Mouse (Mus musculus) lung, embryonic 16.5 days (tissue): ENCODE results near the gene C1qbp. TPM values are rescaled to one million over a fixed set of nuclear protein-coding genes. Genes with fewer than 3 reads are reported as not detected.
A peak's percentile ranks its signal among the peaks of the same experiment; 100 is the strongest.

Experiments used
- ATAC-seq: fragments of 200-750 bp; cut with Nextera tagmentation; 2 replicates; pipeline ENCODE4 v1.8.0; 2017; ENCODE audit warnings: low read depth, mild to moderate bottlenecking, moderate library complexity
- H3K27ac ChIP-seq: fragments of 300-500 bp; sonication (generic); 2 replicates; pipeline ENCODE4 v1.5.1; 2014; ENCODE audit warnings: mild to moderate bottlenecking, control low read depth, low read length
- H3K27me3 ChIP-seq: fragments of 300-500 bp; sonication (generic); 2 replicates; pipeline ENCODE4 v1.6.1; 2014; ENCODE audit warnings: low read depth, low read length, mixed read lengths; ENCODE audit not compliant: control insufficient read depth, insufficient read depth
- H3K36me3 ChIP-seq: fragments of 300-500 bp; sonication (generic); 2 replicates; pipeline ENCODE4 v1.6.1; 2014; ENCODE audit warnings: low read length; ENCODE audit not compliant: control insufficient read depth, insufficient read depth
- H3K4me1 ChIP-seq: fragments of 300-500 bp; sonication (generic); replicated peaks from 2 replicates; pipeline ENCODE4 v1.6.1; 2014; ENCODE audit warnings: low read length, mixed read lengths; ENCODE audit not compliant: control insufficient read depth, insufficient read depth
- H3K4me2 ChIP-seq: fragments of 300-500 bp; sonication (generic); 2 replicates; pipeline ENCODE4 v1.6.1; 2014; ENCODE audit warnings: low read depth, low read length, control low read depth
- H3K4me3 ChIP-seq: fragments of 300-500 bp; sonication (generic); 2 replicates; pipeline ENCODE4 v1.5.1; 2014; ENCODE audit warnings: mild to moderate bottlenecking, low read length, control low read depth
- H3K9ac ChIP-seq: fragments of 300-500 bp; sonication (generic); 2 replicates; pipeline ENCODE4 v1.6.1; 2014; ENCODE audit warnings: low read length, control low read depth
- H3K9me3 ChIP-seq: fragments of 300-500 bp; sonication (generic); 2 replicates; pipeline ENCODE4 v1.6.1; 2016; ENCODE audit warnings: low read length; ENCODE audit not compliant: control insufficient read depth
- WGBS: fragments of 180-500 bp; shearing (Covaris S2); extraction: QIAGEN DNeasy Blood & Tissue Kit; methylation state at CpG from one replicate; pipeline ENCODE4 v1.1.7; 2014; 5-methylcytosine and 5-hydroxymethylcytosine counted together
- polyA plus RNA-seq: library from polyadenylated mRNA; unstranded; fragments of >200 nt; fragmentation: Nextera tagmentation; extraction: Ambion mirVana; gene quantifications from 2 replicates; pipeline ENCODE4 v1.2.1, GENCODE M21; 2015

C1qbp gene
- 171 and 185 TPM in 2 replicates for polyA plus RNA-seq

- H3K9ac ChIP-seq, result peak within 1 kb of the TSS; percentile 91
- no peaks in the 10 kb centered on the region for H3K9me3 ChIP-seq
- peak within 1 kb of the TSS; percentile 80 for H3K4me2 ChIP-seq
- no peaks in the 10 kb centered on the region for H3K27me3 ChIP-seq
- peak; percentile 98 for ATAC-seq
- peaks cover 25% of the 10 kb centered on the region for H3K36me3 ChIP-seq
- WGBS, result under 1% methylated on average over 55 of the region's 64 CpGs
- peak within 1 kb of the TSS; percentile 93 for H3K4me3 ChIP-seq
- peaks cover 9% of the 10 kb centered on the region for H3K4me1 ChIP-seq
- H3K27ac ChIP-seq, result peak within 1 kb of the TSS; percentile 13; the same call in 1 of the 2 replicates
These were observed at the start of gene C1qbp for GRCm38 (mm10) chr11:70982557-70983228. Gene C1qbp (minus strand): TSS chr11:70983026.

DNA sequence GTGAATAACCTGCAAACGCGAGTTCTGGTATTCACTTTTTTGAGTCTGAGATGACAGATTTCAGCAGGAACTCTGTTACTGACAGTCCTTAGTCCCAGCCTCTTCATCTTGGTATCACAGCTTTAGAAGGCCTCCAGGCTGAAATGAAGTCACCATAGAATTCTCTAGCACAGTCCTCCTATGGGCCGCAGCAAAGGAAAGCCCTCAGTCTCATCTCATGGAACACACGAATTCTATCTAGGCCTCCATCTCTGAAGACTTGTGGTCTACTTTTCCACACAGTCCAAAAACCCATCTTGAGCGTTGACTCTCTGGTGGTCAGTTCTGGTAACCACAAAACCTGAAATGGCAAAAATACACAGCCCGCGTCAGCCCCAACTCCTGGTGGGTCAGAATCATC is 49.2 kb upstream of the C1qbp start:
- Histone ChIP-seq H3K36me3 (peaks cover under 1% of the 10 kb centered on the region; the same call in 1 of the 2 replicates), H3K27ac (peak overlapping the region; percentile 75), H3K27me3 (no peaks in the 10 kb centered on the region), H3K4me1 (0 out of 2 replicates have a peak, but pooled peaks cover 2% of the 10 kb centered on the region), H3K4me3 (peak overlapping the region; percentile 67), H3K9me3 (no peaks in the 10 kb centered on the region), H3K4me2 (peak overlapping the region; percentile 83), H3K9ac (peak overlapping the region; percentile 73)
- no peak for ATAC-seq
- WGBS, result 39% methylated on average over 7 of the region's 7 CpGs

- Histone ChIP-seq H3K36me3 (peaks cover 20% of the 10 kb centered on the region), H3K27me3 (no peaks in the 10 kb centered on the region), H3K4me2 (no peak overlapping the region), H3K9me3 (no peaks in the 10 kb centered on the region), H3K9ac (no peak overlapping the region), H3K4me3 (no peak overlapping the region), H3K27ac (no peak overlapping the region), H3K4me1 (0 out of 2 replicates have a peak, but pooled peaks cover 2% of the 10 kb centered on the region)
- ATAC-seq, result no peak
- WGBS, result 70% methylated on average over 3 of the region's 3 CpGs
These were observed 46.7 kb upstream of the C1qbp start for GRCm38 (mm10) chr11:71029403-71030118.

DNA sequence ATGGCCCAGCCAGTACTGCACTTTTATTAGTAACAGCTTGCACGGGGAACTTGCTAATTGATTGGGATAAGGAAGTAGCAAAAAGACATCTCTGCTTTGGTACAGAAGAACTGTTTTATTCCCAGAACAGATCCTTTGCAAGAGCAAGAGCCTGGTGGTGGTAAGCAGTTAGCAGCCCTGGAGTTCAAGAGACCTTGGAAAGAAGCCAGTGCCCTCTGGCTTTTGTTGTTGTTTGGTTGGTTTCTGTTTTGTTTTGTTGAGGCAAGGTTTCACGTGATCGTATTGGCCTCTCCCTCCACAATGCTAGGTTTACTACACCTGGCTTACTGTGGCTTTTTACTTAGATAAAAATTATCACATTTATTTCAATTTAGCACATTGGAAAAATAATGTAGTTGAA is 45.5 kb upstream of the C1qbp start:
- H3K9me3 ChIP-seq, result no peaks in the 10 kb centered on the region
- no peak overlapping the region for H3K27ac ChIP-seq
- H3K4me2 ChIP-seq, result no peak overlapping the region
- no peak for ATAC-seq
- peaks cover 20% of the 10 kb centered on the region for H3K36me3 ChIP-seq
- no peak overlapping the region for H3K4me3 ChIP-seq
- no peak overlapping the region for H3K9ac ChIP-seq
- H3K27me3 ChIP-seq, result no peaks in the 10 kb centered on the region
- H3K4me1 ChIP-seq, result 0 out of 2 replicates have a peak, but pooled peaks cover 2% of the 10 kb centered on the region
- WGBS, result 68% methylated on average over 3 of the region's 3 CpGs

DNA sequence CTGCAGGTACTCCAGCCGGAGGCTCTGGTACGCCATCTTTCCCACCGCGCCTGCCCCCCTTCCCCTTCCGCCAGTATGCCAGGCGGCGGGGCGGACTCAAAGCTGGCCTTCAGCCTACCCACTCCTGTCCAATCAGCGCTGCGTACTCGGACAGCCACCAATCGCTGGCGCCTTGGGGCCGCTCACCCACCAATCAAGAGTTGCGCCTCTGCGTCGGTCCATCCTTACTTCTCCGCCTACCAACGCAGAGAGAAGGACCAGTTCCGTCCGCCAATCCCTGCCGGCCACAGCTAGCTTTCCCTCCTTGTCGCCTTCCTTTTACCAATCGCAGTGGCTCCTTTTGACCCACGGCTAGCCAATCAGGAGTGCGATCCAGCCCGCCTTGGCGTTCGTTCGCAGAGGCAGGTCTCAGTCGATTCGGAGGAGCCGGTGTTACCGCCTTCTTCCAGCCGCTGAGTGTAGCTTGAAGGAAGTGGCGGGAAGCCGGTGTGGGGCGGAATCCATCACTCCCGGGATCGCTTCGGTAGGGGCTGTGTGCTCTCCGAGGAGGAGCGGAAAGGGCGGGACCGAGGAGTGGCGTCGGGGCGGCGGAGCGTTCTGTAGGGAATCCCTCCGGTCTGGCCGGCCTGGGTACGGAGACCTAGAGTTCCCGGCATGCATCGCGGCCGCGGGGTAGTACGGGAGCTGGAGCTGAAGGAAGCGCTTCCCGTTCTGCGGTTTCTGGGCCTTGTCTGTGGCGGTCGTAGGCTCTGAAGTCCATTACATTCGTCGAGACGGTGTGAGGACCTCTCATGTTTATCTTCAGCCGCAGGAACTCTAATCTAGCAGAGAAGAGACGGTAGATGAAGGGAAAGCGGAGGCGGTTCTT is 36.6 kb upstream of the C1qbp start, which contains the start of the genes Mis12 and Derl2:
Gene Mis12, plus strand, starts transcription at position 411 of the 868 bp plus-strand sequence.
Gene Derl2, minus strand, starts transcription at position 641 of the 868 bp plus-strand sequence.
- H3K36me3 ChIP-seq, result peaks cover 3% of the 10 kb centered on the region; the same call in 1 of the 2 replicates
- WGBS, result under 1% methylated on average over 70 of the region's 71 CpGs
- peak within 1 kb of the TSS; percentile 86 for H3K4me2 ChIP-seq
- peak within 1 kb of the TSS; percentile 96 for H3K4me3 ChIP-seq
- H3K4me1 ChIP-seq, result peaks cover 34% of the 10 kb centered on the region
- ATAC-seq, result peak; percentile 99
- H3K9me3 ChIP-seq, result no peaks in the 10 kb centered on the region
- H3K9ac ChIP-seq, result peak within 1 kb of the TSS; percentile 98
- no peaks in the 10 kb centered on the region for H3K27me3 ChIP-seq
- peak within 1 kb of the TSS; percentile 96 for H3K27ac ChIP-seq

GRCm38 (mm10) chr11:71018416-71019200 is 35.8 kb upstream of the C1qbp start:
- H3K4me3 ChIP-seq, result peak overlapping the region; percentile 96
- H3K9me3 ChIP-seq, result no peaks in the 10 kb centered on the region
- H3K9ac ChIP-seq, result peak overlapping the region; percentile 98
- peak overlapping the region; percentile 86 for H3K4me2 ChIP-seq
- H3K27ac ChIP-seq, result peak overlapping the region; percentile 77
- no peaks in the 10 kb centered on the region for H3K27me3 ChIP-seq
- ATAC-seq, result peak; percentile 26
- WGBS, result 2% methylated on average over 28 of the region's 28 CpGs
- H3K36me3 ChIP-seq, result peaks cover 3% of the 10 kb centered on the region; the same call in 1 of the 2 replicates
- H3K4me1 ChIP-seq, result peaks cover 34% of the 10 kb centered on the region

DNA sequence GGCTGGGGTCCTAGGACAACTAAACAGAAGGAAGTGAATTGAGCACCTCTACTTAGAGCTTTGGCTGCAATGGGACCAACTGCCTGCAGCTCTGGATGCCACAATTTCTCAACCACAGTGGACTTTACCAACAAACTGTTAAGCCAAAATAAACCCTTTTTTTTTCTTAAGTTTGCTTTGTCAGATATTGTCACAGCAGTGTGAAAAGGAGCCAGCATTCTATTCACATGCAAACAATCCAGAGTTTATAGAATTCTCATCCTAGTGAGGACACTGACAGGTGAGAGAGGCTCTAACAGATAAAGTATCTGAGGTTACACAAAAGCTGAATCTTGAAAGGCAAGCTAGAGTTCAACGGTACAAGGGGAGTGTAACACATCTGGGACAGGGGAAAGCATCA is 34.2 kb upstream of the C1qbp start:
- H3K9ac ChIP-seq, result no peak overlapping the region
- no peaks in the 10 kb centered on the region for H3K27me3 ChIP-seq
- H3K27ac ChIP-seq, result no peak overlapping the region
- H3K4me2 ChIP-seq, result no peak overlapping the region
- no peaks in the 10 kb centered on the region for H3K9me3 ChIP-seq
- ATAC-seq, result no peak
- peaks cover 26% of the 10 kb centered on the region for H3K4me1 ChIP-seq
- no peak overlapping the region for H3K4me3 ChIP-seq
- 86% methylated on average over 1 of the region's 1 CpGs for WGBS
- H3K36me3 ChIP-seq, result peaks cover 12% of the 10 kb centered on the region

DNA sequence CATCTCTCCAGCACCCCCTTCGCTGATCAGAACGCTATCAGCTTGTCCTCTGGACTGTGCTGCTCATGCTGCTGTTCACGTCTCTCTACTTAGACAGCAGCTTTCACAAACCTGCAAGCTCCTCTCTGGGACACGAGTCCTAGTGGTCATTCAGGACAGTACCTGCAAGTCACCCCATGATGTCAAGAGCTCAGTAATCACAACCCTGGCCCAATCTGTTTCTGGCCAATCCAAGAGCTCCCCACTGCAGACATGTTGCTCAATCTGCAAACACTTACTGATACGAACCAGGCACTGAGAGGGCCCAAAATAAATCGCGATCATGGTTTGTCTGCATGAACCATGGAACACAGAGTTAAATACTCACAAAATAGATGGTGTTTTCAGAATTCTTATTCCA is 29.9 kb upstream of the C1qbp start:
- Histone ChIP-seq H3K27me3 (no peaks in the 10 kb centered on the region), H3K36me3 (peaks cover 34% of the 10 kb centered on the region), H3K27ac (no peak overlapping the region), H3K4me2 (no peak overlapping the region), H3K9me3 (no peaks in the 10 kb centered on the region), H3K4me3 (no peak overlapping the region), H3K9ac (no peak overlapping the region), H3K4me1 (peaks cover 9% of the 10 kb centered on the region)
- WGBS, result 89% methylated on average over 7 of the region's 7 CpGs
- no peak for ATAC-seq
